Mouse (Mus musculus): ENCODE measurements around the gene Pcdh9. TPM values are rescaled to one million over a fixed set of nuclear protein-coding genes. Genes with fewer than 3 reads are reported as not detected.

Pcdh9 gene
- total RNA-seq, 4 experiments from 2014 or later: 161 to 184 (median 166) TPM

- peak in 1 of 2 experiments; percentile 18 for DNase-seq (ENCODE audit: low spot score in 2 of 2)
Observed at GRCm38 (mm10) chr14:93794530-93794929, 95.9 kb downstream of the Pcdh9 start.

GRCm38 (mm10) chr14:93786234-93786633, 104.2 kb downstream of the Pcdh9 start:
- DNase-seq (ENCODE audit: low spot score in 2 of 2): no peak

- peak in 1 of 2 experiments; percentile 8 for DNase-seq (ENCODE audit: low spot score in 2 of 2)
Observed at GRCm38 (mm10) chr14:93785031-93785430, 105.4 kb downstream of the Pcdh9 start.

GRCm38 (mm10) chr14:93762855-93763254, 127.6 kb downstream of the Pcdh9 start:
- DNase-seq (ENCODE audit: low spot score in 2 of 2): no peak

- DNase-seq (ENCODE audit: low spot score in 2 of 2): no peak
Observed at GRCm38 (mm10) chr14:93734077-93734673, 156.3 kb downstream of the Pcdh9 start.

GRCm38 (mm10) chr14:93725798-93726197, 164.7 kb downstream of the Pcdh9 start:
- no peak for DNase-seq (ENCODE audit: low spot score in 2 of 2)

- DNase-seq (ENCODE audit: low spot score in 2 of 2): no peak
Observed at GRCm38 (mm10) chr14:93719208-93719607, 171.3 kb downstream of the Pcdh9 start.

- peak; percentile 51 to 55 for DNase-seq (ENCODE audit: low spot score in 2 of 2)
Observed at GRCm38 (mm10) chr14:93713250-93713935, 177.1 kb downstream of the Pcdh9 start.

GRCm38 (mm10) chr14:93708651-93709050, 181.8 kb downstream of the Pcdh9 start:
- DNase-seq (ENCODE audit: low spot score in 2 of 2): no peak

GRCm38 (mm10) chr14:93701385-93702101, 188.9 kb downstream of the Pcdh9 start:
- DNase-seq (ENCODE audit: low spot score in 2 of 2): peak in 1 of 2 experiments; percentile 24

- DNase-seq (ENCODE audit: low spot score in 2 of 2): no peak
Observed at GRCm38 (mm10) chr14:93700916-93701315, 189.6 kb downstream of the Pcdh9 start.

GRCm38 (mm10) chr14:93684641-93685040, 205.8 kb downstream of the Pcdh9 start:
- DNase-seq (ENCODE audit: low spot score in 2 of 2): no peak

- peak; percentile 54 to 61 for DNase-seq (ENCODE audit: low spot score in 2 of 2)
Observed at GRCm38 (mm10) chr14:93675273-93676068, 215.0 kb downstream of the Pcdh9 start.

- no peak for DNase-seq (ENCODE audit: low spot score in 2 of 2)
Observed at GRCm38 (mm10) chr14:93653986-93654757, 236.3 kb downstream of the Pcdh9 start.

- DNase-seq (ENCODE audit: low spot score in 2 of 2): no peak
Observed at GRCm38 (mm10) chr14:93627241-93627640, 263.2 kb downstream of the Pcdh9 start.

GRCm38 (mm10) chr14:93624144-93624543, 266.3 kb downstream of the Pcdh9 start:
- DNase-seq (ENCODE audit: low spot score in 2 of 2): no peak

- peak; percentile 32 to 34 for DNase-seq (ENCODE audit: low spot score in 2 of 2)
Observed at GRCm38 (mm10) chr14:93621211-93621610, 269.3 kb downstream of the Pcdh9 start.

GRCm38 (mm10) chr14:93607546-93607945, 282.9 kb downstream of the Pcdh9 start:
- no peak for DNase-seq (ENCODE audit: low spot score in 2 of 2)

- DNase-seq (ENCODE audit: low spot score in 2 of 2): peak in 1 of 2 experiments; percentile 30
Observed at GRCm38 (mm10) chr14:93599997-93600396, 290.5 kb downstream of the Pcdh9 start.

GRCm38 (mm10) chr14:93585432-93586024, 305.0 kb downstream of the Pcdh9 start:
- DNase-seq (ENCODE audit: low spot score in 2 of 2): no peak
